Mouse (Mus musculus) MEL (cell line): Measurements from ENCODE around the gene Trim8. TPM values are rescaled to one million over a fixed set of nuclear protein-coding genes. Genes with fewer than 3 reads are reported as not detected.

Experiments
- DNase-seq: peaks from one replicate; pipeline ENCODE4 v3.0.0; 2011; ENCODE audit warnings: low read depth, low spot score
- H3K27ac ChIP-seq: 2 replicates; pipeline ENCODE4 v1.5.1; 2012; ENCODE audit warnings: low read depth, mild to moderate bottlenecking, control low read depth, low read length, moderate library complexity; ENCODE audit not compliant: control insufficient read depth
- H3K27me3 ChIP-seq, 2 experiments: fragments of 150-350 bp in 1 of 2; sonication (generic) in 1 of 2; 2 replicates each; pipeline ENCODE4 v1.6.1; 2012; ENCODE audit warnings: low read length in 2 of 2, mild to moderate bottlenecking in 2 of 2, improper control_type of control experiment in 1 of 2, moderate library complexity in 1 of 2; ENCODE audit not compliant: insufficient read depth in 2 of 2, control insufficient read depth in 1 of 2
- H3K36me3 ChIP-seq, 2 experiments: 2 replicates each; pipeline ENCODE4 v1.6.1; 2012 to 2014; ENCODE audit warnings: low read length in 2 of 2, improper control_type of control experiment in 1 of 2, inconsistent platforms in 1 of 2, mild to moderate bottlenecking in 1 of 2; ENCODE audit not compliant: insufficient read depth in 2 of 2, control insufficient read depth in 1 of 2
- H3K4me1 ChIP-seq, 2 experiments: fragments of 150-350 bp in 1 of 2; sonication (generic) in 1 of 2; 2 replicates each; pipeline ENCODE4 v1.6.1; 2012; ENCODE audit warnings: low read length in 2 of 2, improper control_type of control experiment in 1 of 2, mild to moderate bottlenecking in 1 of 2; ENCODE audit not compliant: insufficient read depth in 2 of 2, control insufficient read depth in 1 of 2
- H3K4me3 ChIP-seq, 2 experiments: fragments of 150-350 bp in 1 of 2; sonication (generic) in 1 of 2; 2 replicates each; pipeline ENCODE4 v1.5.1; 2012; ENCODE audit warnings: low read depth in 2 of 2, low read length in 2 of 2, mild to moderate bottlenecking in 2 of 2, moderate library complexity in 2 of 2, control low read depth in 1 of 2, improper control_type of control experiment in 1 of 2; ENCODE audit not compliant: control insufficient read depth in 1 of 2, insufficient read depth in 1 of 2
- H3K79me2 ChIP-seq: 2 replicates; pipeline ENCODE4 v1.6.1; 2012; ENCODE audit warnings: mild to moderate bottlenecking, low read length, moderate library complexity; ENCODE audit not compliant: control insufficient read depth, poor library complexity, insufficient read depth
- H3K9ac ChIP-seq: 2 replicates; pipeline ENCODE4 v1.6.1; 2012; ENCODE audit warnings: low read depth, mild to moderate bottlenecking, control low read depth, low read length, moderate library complexity; ENCODE audit not compliant: control insufficient read depth, poor library complexity, severe bottlenecking
- H3K9me3 ChIP-seq: fragments of 150-350 bp; sonication (generic); replicated peaks from 2 replicates; pipeline ENCODE4 v1.6.1; 2012; ENCODE audit warnings: mild to moderate bottlenecking, low read length, improper control_type of control experiment, moderate library complexity; ENCODE audit not compliant: insufficient read depth
- BHLHE40 ChIP-seq: IDR thresholded peaks from 2 replicates; pipeline ENCODE4 v1.6.1; 2012; ENCODE audit warnings: low read depth, mild to moderate bottlenecking, inconsistent platforms, low read length, improper control_type of control experiment, borderline replicate concordance
- CHD1 ChIP-seq: IDR thresholded peaks from 2 replicates; pipeline ENCODE4 v1.6.1; 2012; ENCODE audit warnings: low read depth, mild to moderate bottlenecking, inconsistent platforms, low read length, improper control_type of control experiment
- CHD2 ChIP-seq: IDR thresholded peaks from 2 replicates; pipeline ENCODE4 v1.6.1; 2011; ENCODE audit warnings: low read length, improper control_type of control experiment
- CTCF ChIP-seq, 3 experiments: IDR thresholded peaks in 2 of 3; conservative IDR thresholded peaks in 1 of 3; 2 replicates each; pipeline ENCODE4 v1.5.1; 2011 to 2012; ENCODE audit warnings: low read length in 3 of 3, low read depth in 2 of 3, mild to moderate bottlenecking in 2 of 3, improper control_type of control experiment in 1 of 3, inconsistent platforms in 1 of 3, mixed read lengths in 1 of 3, moderate library complexity in 1 of 3; ENCODE audit not compliant: control insufficient read depth in 1 of 3, insufficient read depth in 1 of 3, poor library complexity in 1 of 3, severe bottlenecking in 1 of 3
- E2F4 ChIP-seq: IDR thresholded peaks from 2 replicates; pipeline ENCODE4 v1.6.1; 2011; ENCODE audit warnings: low read depth, low read length, improper control_type of control experiment, borderline replicate concordance
- ELF1 ChIP-seq: IDR thresholded peaks from 2 replicates; pipeline ENCODE4 v1.6.1; 2014; ENCODE audit warnings: low read depth, mild to moderate bottlenecking, inconsistent platforms, low read length, improper control_type of control experiment, moderate library complexity
- EP300 ChIP-seq, 2 experiments: IDR thresholded peaks; 2 replicates each; pipeline ENCODE4 v1.6.1; 2011; ENCODE audit warnings: improper control_type of control experiment in 2 of 2, low read length in 2 of 2, low read depth in 1 of 2, mild to moderate bottlenecking in 1 of 2
- ETS1 ChIP-seq: IDR thresholded peaks from 2 replicates; pipeline ENCODE4 v1.6.1; 2012; ENCODE audit warnings: low read depth, mild to moderate bottlenecking, inconsistent platforms, low read length, improper control_type of control experiment, moderate library complexity
- GABPA ChIP-seq: IDR thresholded peaks from 2 replicates; pipeline ENCODE4 v1.6.1; 2012; ENCODE audit warnings: low read depth, mild to moderate bottlenecking, inconsistent platforms, low read length, improper control_type of control experiment, moderate library complexity
- GATA1 ChIP-seq: IDR thresholded peaks from 2 replicates; pipeline ENCODE4 v1.6.1; 2011; ENCODE audit warnings: low read depth, low read length, improper control_type of control experiment
- HCFC1 ChIP-seq: IDR thresholded peaks from 2 replicates; pipeline ENCODE4 v1.6.1; 2012; ENCODE audit warnings: low read depth, mild to moderate bottlenecking, inconsistent platforms, low read length, improper control_type of control experiment, moderate library complexity
- KAT2A ChIP-seq: conservative IDR thresholded peaks from 2 replicates; pipeline ENCODE4 v1.6.1; 2012; ENCODE audit warnings: low read depth, low read length, improper control_type of control experiment, inconsistent platforms
- MAFK ChIP-seq: IDR thresholded peaks from 2 replicates; pipeline ENCODE4 v1.6.1; 2011; ENCODE audit warnings: low read depth, mild to moderate bottlenecking, low read length, improper control_type of control experiment, borderline replicate concordance
- MEF2A ChIP-seq: IDR thresholded peaks from 2 replicates; pipeline ENCODE4 v1.6.1; 2014; ENCODE audit warnings: low read depth, mild to moderate bottlenecking, inconsistent platforms, low read length, improper control_type of control experiment; ENCODE audit not compliant: poor library complexity, insufficient replicate concordance, severe bottlenecking; ENCODE audit errors: extremely low read depth
- MYB ChIP-seq: IDR thresholded peaks from 2 replicates; pipeline ENCODE4 v1.6.1; 2011; ENCODE audit warnings: mild to moderate bottlenecking, low read depth, low read length, improper control_type of control experiment
- MYC ChIP-seq: IDR thresholded peaks from 2 replicates; pipeline ENCODE4 v1.6.1; 2011; ENCODE audit warnings: low read depth, mild to moderate bottlenecking, low read length, improper control_type of control experiment, moderate library complexity
- NELFE ChIP-seq: IDR thresholded peaks from 2 replicates; pipeline ENCODE4 v1.6.1; 2011; ENCODE audit warnings: low read depth, low read length, improper control_type of control experiment
- NRF1 ChIP-seq: IDR thresholded peaks from 2 replicates; pipeline ENCODE4 v1.6.1; 2014; ENCODE audit warnings: low read depth, mild to moderate bottlenecking, inconsistent platforms, low read length, improper control_type of control experiment, moderate library complexity; ENCODE audit not compliant: poor library complexity, insufficient read depth, severe bottlenecking
- POLR2A ChIP-seq, 2 experiments: IDR thresholded peaks; 2 replicates each; pipeline ENCODE4 v1.6.1; 2011 to 2012; ENCODE audit warnings: low read length in 2 of 2, mild to moderate bottlenecking in 2 of 2, control low read depth in 1 of 2, improper control_type of control experiment in 1 of 2, low read depth in 1 of 2, moderate library complexity in 1 of 2; ENCODE audit not compliant: control insufficient read depth in 1 of 2, insufficient read depth in 1 of 2, poor library complexity in 1 of 2
- POLR2AphosphoS2 ChIP-seq: IDR thresholded peaks from 2 replicates; pipeline ENCODE4 v1.6.1; 2011; ENCODE audit warnings: low read length, improper control_type of control experiment
- POLR2AphosphoS5 ChIP-seq: IDR thresholded peaks from 2 replicates; pipeline ENCODE4 v1.6.1; 2012; ENCODE audit warnings: low read depth, borderline replicate concordance, mild to moderate bottlenecking, inconsistent platforms, low read length, moderate library complexity, mixed read lengths
- RAD21 ChIP-seq: IDR thresholded peaks from 2 replicates; pipeline ENCODE4 v1.6.1; 2011; ENCODE audit warnings: mild to moderate bottlenecking, low read depth, low read length, improper control_type of control experiment
- RCOR1 ChIP-seq: IDR thresholded peaks from 2 replicates; pipeline ENCODE4 v1.6.1; 2012; ENCODE audit warnings: low read depth, mild to moderate bottlenecking, inconsistent platforms, low read length, improper control_type of control experiment
- SIN3A ChIP-seq: IDR thresholded peaks from 2 replicates; pipeline ENCODE4 v1.6.1; 2012; ENCODE audit warnings: low read length, improper control_type of control experiment, inconsistent platforms
- SMC3 ChIP-seq: IDR thresholded peaks from 2 replicates; pipeline ENCODE4 v1.6.1; 2011; ENCODE audit warnings: low read depth, low read length, improper control_type of control experiment
- TAL1 ChIP-seq: IDR thresholded peaks from 2 replicates; pipeline ENCODE4 v1.6.1; 2012; ENCODE audit warnings: mild to moderate bottlenecking, inconsistent platforms, low read length, moderate library complexity, mixed read lengths
- TBP ChIP-seq: IDR thresholded peaks from 2 replicates; pipeline ENCODE4 v1.8.0; 2011; ENCODE audit warnings: low read depth, low read length, improper control_type of control experiment
- TCF12 ChIP-seq: IDR thresholded peaks from 2 replicates; pipeline ENCODE4 v1.6.1; 2014; ENCODE audit warnings: low read depth, mild to moderate bottlenecking, inconsistent platforms, low read length, improper control_type of control experiment, moderate library complexity
- UBTF ChIP-seq: IDR thresholded peaks from 2 replicates; pipeline ENCODE4 v1.6.1; 2012; ENCODE audit warnings: low read depth, mild to moderate bottlenecking, inconsistent platforms, low read length, improper control_type of control experiment, moderate library complexity, borderline replicate concordance; ENCODE audit not compliant: insufficient read depth
- USF1 ChIP-seq: IDR thresholded peaks from 2 replicates; pipeline ENCODE4 v1.6.1; 2014; ENCODE audit warnings: low read depth, mild to moderate bottlenecking, inconsistent platforms, low read length, improper control_type of control experiment, moderate library complexity
- USF2 ChIP-seq, 2 experiments: IDR thresholded peaks; 2 replicates each; pipeline ENCODE4 v1.6.1; 2011 to 2012; ENCODE audit warnings: improper control_type of control experiment in 2 of 2, low read length in 2 of 2, borderline replicate concordance in 1 of 2, inconsistent platforms in 1 of 2, low read depth in 1 of 2, mild to moderate bottlenecking in 1 of 2; ENCODE audit not compliant: insufficient read depth in 1 of 2
- ZC3H11A ChIP-seq: IDR thresholded peaks from 2 replicates; pipeline ENCODE4 v1.6.1; 2012; ENCODE audit warnings: low read depth, mild to moderate bottlenecking, inconsistent platforms, low read length, improper control_type of control experiment
- polyA plus RNA-seq, 2 experiments: library from polyadenylated mRNA; stranded (reverse) in 1 of 2; unstranded in 1 of 2; fragments of >175 nt in 1 of 2; fragments of >200 nt in 1 of 2; gene quantifications; 2 replicates each; pipeline versions ENCODE4 v1.2.1 to v1.2.4; 2012; ENCODE audit warnings: low replicate concordance in 2 of 2, low read depth in 1 of 2; ENCODE audit not compliant: insufficient read length in 2 of 2, insufficient read depth in 1 of 2, missing spikeins in 1 of 2
- total RNA-seq: library from RNA; depleted of rRNA; stranded (reverse); fragments of 300-350 nt; gene quantifications from 2 replicates; pipeline ENCODE4 v1.2.3, GENCODE M21; 2012

Gene Trim8
- total and polyA plus RNA-seq, 3 experiments: 19.1 to 57.2 TPM; not detected in 1

GRCm38 (mm10) chr19:46502069-46502455, 560 bp downstream of the Trim8 start (continued):
- no peak for TF ChIP-seq EP300 (IDR thresholded peaks at IDR 0.05; ENCODE audit: low read depth in 1 of 2, low read length in 2 of 2)

- H3K4me1 ChIP-seq: peaks cover 5 to 28% of the 10 kb centered on the region in 2 experiments; a peak in 3 of 4 replicates
- no peaks in the 10 kb centered on the region for H3K9me3 ChIP-seq
- H3K79me2 ChIP-seq: peaks cover 68% of the 10 kb centered on the region
- H3K36me3 ChIP-seq: peaks cover 2 to 18% of the 10 kb centered on the region in 2 experiments; a peak in 3 of 4 replicates
- peak overlapping the region; percentile 97 for H3K9ac ChIP-seq
- no peaks in the 10 kb centered on the region for H3K27me3 ChIP-seq
- H3K27ac ChIP-seq: peak overlapping the region; percentile 90
- peak; percentile 97 for DNase-seq
- peak overlapping the region; percentile 76 to 82 for H3K4me3 ChIP-seq
- no peak for TF ChIP-seq ZC3H11A
- TF ChIP-seq MAFK: no peak
- no peak for TF ChIP-seq MYB
- TF ChIP-seq RCOR1: no peak; the same call in 1 of the 2 replicates
- TF ChIP-seq HCFC1: no peak; the same call in 1 of the 2 replicates
- TF ChIP-seq CHD2: no peak
- TF ChIP-seq TBP: peak; percentile 76
- TF ChIP-seq MYC: peak; percentile 88
- TF ChIP-seq TCF12: peak; percentile 61; the same call in 1 of the 2 replicates
- peak; percentile 87 for TF ChIP-seq ETS1
- TF ChIP-seq SIN3A: peak; percentile 74; the same call in 1 of the 2 replicates
- TF ChIP-seq POLR2AphosphoS5: peak; percentile 96; the same call in 1 of the 2 replicates
- TF ChIP-seq ELF1: no peak; the same call in 1 of the 2 replicates
- TF ChIP-seq GATA1: peak; percentile 81
- no peak; the same call in none of the 2 replicates for TF ChIP-seq NELFE
- TF ChIP-seq MEF2A: no peak
- TF ChIP-seq CTCF (IDR thresholded peaks at IDR 0.05 in 2 of 3, conservative IDR thresholded peaks at IDR 0.05 in 1 of 3; ENCODE audit: control insufficient read depth in 1 of 3, insufficient read depth in 1 of 3, low read depth in 2 of 3, low read length in 3 of 3, poor library complexity in 1 of 3, severe bottlenecking in 1 of 3): peak; percentile 31 to 60 (median 41); a peak in 4 of 6 replicates
- no peak; the same call in 1 of the 2 replicates for TF ChIP-seq KAT2A
- peak; percentile 82; the same call in 1 of the 2 replicates for TF ChIP-seq UBTF
- peak in 1 of 2 experiments; percentile 5; a peak in 2 of 4 replicates for TF ChIP-seq EP300 (IDR thresholded peaks at IDR 0.05; ENCODE audit: low read depth in 1 of 2, low read length in 2 of 2)
- no peak for TF ChIP-seq TAL1
- TF ChIP-seq POLR2A (IDR thresholded peaks at IDR 0.05; ENCODE audit: control insufficient read depth in 1 of 2, insufficient read depth in 1 of 2, low read depth in 1 of 2, low read length in 2 of 2, poor library complexity in 1 of 2): peak; percentile 36 to 80; a peak in 3 of 4 replicates
- TF ChIP-seq GABPA: no peak
- no peak for TF ChIP-seq E2F4
- no peak for TF ChIP-seq SMC3
- no peak for TF ChIP-seq USF2 (IDR thresholded peaks at IDR 0.05; ENCODE audit: borderline replicate concordance in 1 of 2, insufficient read depth in 1 of 2, low read depth in 1 of 2, low read length in 2 of 2)
- no peak for TF ChIP-seq CHD1
- TF ChIP-seq BHLHE40: peak; percentile 90
- TF ChIP-seq POLR2AphosphoS2: peak; percentile 15; the same call in 1 of the 2 replicates
- peak; percentile 44; the same call in 1 of the 2 replicates for TF ChIP-seq NRF1
- no peak for TF ChIP-seq RAD21
- TF ChIP-seq USF1: 0 out of 2 replicates have a peak, but pooled peaks have one; percentile 8
Measured at GRCm38 (mm10) chr19:46502471-46503166, 1.1 kb downstream of the Trim8 start.
